Mouse (Mus musculus) ES-Bruce4 (cell line): Measurements from ENCODE around the gene Tsc22d3. TPM values are rescaled to one million over a fixed set of nuclear protein-coding genes. Genes with fewer than 3 reads are reported as not detected.
"Not testable (repeated sequence)": the region's sequence is repeated elsewhere in the genome, so short reads cannot be mapped to it uniquely, and the experiment has no call there.

Experiments used
- H3K27ac ChIP-seq: 2 replicates; pipeline ENCODE4 v1.5.1; 2012; ENCODE audit warnings: low read length, inconsistent platforms; ENCODE audit not compliant: insufficient read depth
- H3K27me3 ChIP-seq: 2 replicates; pipeline ENCODE4 v1.6.1; 2012; ENCODE audit warnings: mild to moderate bottlenecking, low read length, inconsistent platforms; ENCODE audit not compliant: control insufficient read depth, poor library complexity, insufficient read depth, severe bottlenecking
- H3K36me3 ChIP-seq: 2 replicates; pipeline ENCODE4 v1.6.1; 2012; ENCODE audit warnings: inconsistent platforms, mild to moderate bottlenecking, low read length, moderate library complexity; ENCODE audit not compliant: control insufficient read depth, poor library complexity, insufficient read depth, severe bottlenecking
- H3K4me1 ChIP-seq: one replicate; pipeline ENCODE4 v1.8.1; 2011; ENCODE audit warnings: low read length; ENCODE audit not compliant: control insufficient read depth, insufficient read depth
- H3K4me3 ChIP-seq: 2 replicates; pipeline ENCODE4 v1.5.1; 2011; ENCODE audit warnings: low read depth, mild to moderate bottlenecking, low read length
- H3K9ac ChIP-seq: 2 replicates; pipeline ENCODE4 v1.6.1; 2012; ENCODE audit warnings: low read depth, mild to moderate bottlenecking, inconsistent platforms; ENCODE audit not compliant: poor library complexity, severe bottlenecking
- H3K9me3 ChIP-seq: replicated peaks from 2 replicates; pipeline ENCODE4 v1.6.1; 2012; ENCODE audit warnings: mild to moderate bottlenecking, low read length, inconsistent platforms; ENCODE audit not compliant: control insufficient read depth, poor library complexity, insufficient read depth, severe bottlenecking
- CTCF ChIP-seq: IDR thresholded peaks from one replicate; pipeline ENCODE4 v1.8.1; 2011; ENCODE audit warnings: low read depth, low read length
- EP300 ChIP-seq: IDR thresholded peaks from 2 replicates; pipeline ENCODE4 v1.6.1; 2011; ENCODE audit warnings: low read depth, low read length; ENCODE audit not compliant: insufficient read depth
- POLR2A ChIP-seq: IDR thresholded peaks from one replicate; pipeline ENCODE4 v1.8.1; 2011; ENCODE audit warnings: low read length; ENCODE audit not compliant: insufficient read depth
- polyA plus RNA-seq: library from polyadenylated mRNA; stranded (reverse); fragments of >200 nt; gene quantifications from 2 replicates; pipeline ENCODE4 v1.2.4, GENCODE M21; 2011; ENCODE audit warnings: low read depth; ENCODE audit not compliant: missing spikeins, insufficient read depth, insufficient read length

The Tsc22d3 gene
- polyA plus RNA-seq, 1 experiment = 7.6 TPM

GRCm38 (mm10) chrX:140510696-140511429 is 89.6 kb downstream of the Tsc22d3 start:
- 0 out of 2 replicates have a peak overlapping the region, but pooled peaks have one; percentile 7 for H3K9ac ChIP-seq
- no peaks in the 10 kb centered on the region for H3K27me3 ChIP-seq
- no peak overlapping the region for H3K27ac ChIP-seq
- no peaks in the 10 kb centered on the region for H3K36me3 ChIP-seq
- no peaks in the 10 kb centered on the region for H3K9me3 ChIP-seq
- H3K4me1 ChIP-seq = no peaks in the 10 kb centered on the region
- peak overlapping the region; percentile 8; the same call in 1 of the 2 replicates for H3K4me3 ChIP-seq
- no peak for TF ChIP-seq EP300
- no peak for TF ChIP-seq CTCF
- no peak for TF ChIP-seq POLR2A

GRCm38 (mm10) chrX:140509817-140510216 is 90.6 kb downstream of the Tsc22d3 start:
- Histone ChIP-seq H3K9me3 (no peaks in the 10 kb centered on the region), H3K9ac (no peak overlapping the region), H3K27me3 (no peaks in the 10 kb centered on the region), H3K4me3 (no peak overlapping the region), H3K36me3 (no peaks in the 10 kb centered on the region), H3K27ac (no peak overlapping the region), H3K4me1 (no peaks in the 10 kb centered on the region)
- TF ChIP-seq POLR2A = no peak
- no peak for TF ChIP-seq CTCF
- no peak for TF ChIP-seq EP300

GRCm38 (mm10) chrX:140508791-140509190 is 91.7 kb downstream of the Tsc22d3 start:
- not testable (repeated sequence) for H3K4me1 ChIP-seq, H3K9me3 ChIP-seq, H3K9ac ChIP-seq, H3K27me3 ChIP-seq, H3K4me3 ChIP-seq, H3K36me3 ChIP-seq, H3K27ac ChIP-seq

GRCm38 (mm10) chrX:140507377-140507776 is 93.1 kb downstream of the Tsc22d3 start:
- H3K4me3 ChIP-seq = no peak overlapping the region
- TF ChIP-seq CTCF = no peak
- no peak for TF ChIP-seq POLR2A
- TF ChIP-seq EP300 = no peak
- H3K9me3 ChIP-seq = no peaks in the 10 kb centered on the region
- H3K27me3 ChIP-seq = no peaks in the 10 kb centered on the region
- no peak overlapping the region for H3K27ac ChIP-seq
- no peaks in the 10 kb centered on the region for H3K4me1 ChIP-seq
- H3K9ac ChIP-seq = no peak overlapping the region
- no peaks in the 10 kb centered on the region for H3K36me3 ChIP-seq

- H3K9ac ChIP-seq = no peak overlapping the region
- no peak overlapping the region for H3K27ac ChIP-seq
- TF ChIP-seq POLR2A = no peak
- no peak for TF ChIP-seq CTCF
- TF ChIP-seq EP300 = no peak
- no peak overlapping the region for H3K4me3 ChIP-seq
- H3K4me1 ChIP-seq = no peaks in the 10 kb centered on the region
- H3K36me3 ChIP-seq = no peaks in the 10 kb centered on the region
- H3K9me3 ChIP-seq = no peaks in the 10 kb centered on the region
- no peaks in the 10 kb centered on the region for H3K27me3 ChIP-seq
Measured at GRCm38 (mm10) chrX:140506436-140507180, 93.9 kb downstream of the Tsc22d3 start.
